Mouse (Mus musculus): ENCODE measurements around the gene Sox4. TPM values are rescaled to one million over a fixed set of nuclear protein-coding genes. Genes with fewer than 3 reads are reported as not detected.

The Sox4 gene
- polyA plus RNA-seq (2015; fragmentation: Nextera tagmentation; extraction: Ambion mirVana) = 1.9 and 2.0 TPM in 2 replicates

GRCm38 (mm10) chr13:28953581-28953991 lies at the start of gene Sox4:
TSS of gene Sox4 (minus strand) at chr13:28953713.
- under 1% methylated on average over 19 of the region's 19 CpGs for WGBS (ENCODE audit: insufficient replicate concordance)
- peaks cover 57% of the 10 kb centered on the region for H3K27me3 ChIP-seq

GRCm38 (mm10) chr13:28991899-28992664 lies 38.6 kb upstream of the Sox4 start:
- Histone ChIP-seq H3K27me3 (no peaks in the 10 kb centered on the region), H3K36me3 (replicated peaks) (no peaks in the 10 kb centered on the region), H3K4me2 (no peak overlapping the region), H3K9me3 (replicated peaks) (no peaks in the 10 kb centered on the region), H3K9ac (no peak overlapping the region), H3K27ac (replicated peaks) (no peak overlapping the region), H3K4me3 (replicated peaks) (no peak overlapping the region), H3K4me1 (replicated peaks) (no peaks in the 10 kb centered on the region)
- WGBS (ENCODE audit: insufficient replicate concordance) = 37% methylated on average over 7 of the region's 7 CpGs
- ATAC-seq (ENCODE audit: insufficient read depth) = no peak

More at GRCm38 (mm10) chr13:28953581-28953991, at the start of gene Sox4:
- Histone ChIP-seq H3K4me3 (replicated peaks) (peak within 1 kb of the TSS; percentile 58), H3K9me3 (replicated peaks) (no peaks in the 10 kb centered on the region), H3K27ac (replicated peaks) (peak within 1 kb of the TSS; percentile 69), H3K9ac (peak within 1 kb of the TSS; percentile 57), H3K36me3 (replicated peaks) (no peaks in the 10 kb centered on the region), H3K4me2 (peak within 1 kb of the TSS; percentile 79), H3K4me1 (replicated peaks) (peaks cover 37% of the 10 kb centered on the region)
- ATAC-seq (ENCODE audit: insufficient read depth) = peak; percentile 55

GRCm38 (mm10) chr13:28988751-28989703 lies 35.5 kb upstream of the Sox4 start:
- no peaks in the 10 kb centered on the region for H3K27me3 ChIP-seq
- no peaks in the 10 kb centered on the region for H3K4me1 ChIP-seq (replicated peaks)
- no peaks in the 10 kb centered on the region for H3K9me3 ChIP-seq (replicated peaks)
- H3K27ac ChIP-seq (replicated peaks) = no peak overlapping the region
- peak overlapping the region; percentile 30; the same call in 1 of the 2 replicates for H3K4me2 ChIP-seq
- no peak for ATAC-seq (ENCODE audit: insufficient read depth)
- no peaks in the 10 kb centered on the region for H3K36me3 ChIP-seq (replicated peaks)
- no peak overlapping the region for H3K9ac ChIP-seq
- H3K4me3 ChIP-seq (replicated peaks) = no peak overlapping the region
- WGBS (ENCODE audit: insufficient replicate concordance) = 35% methylated on average over 16 of the region's 16 CpGs

GRCm38 (mm10) chr13:28980681-28981080 lies 27.2 kb upstream of the Sox4 start:
- Histone ChIP-seq H3K4me3 (replicated peaks) (no peak overlapping the region), H3K4me2 (no peak overlapping the region), H3K9ac (no peak overlapping the region), H3K9me3 (replicated peaks) (no peaks in the 10 kb centered on the region), H3K4me1 (replicated peaks) (no peaks in the 10 kb centered on the region), H3K27ac (replicated peaks) (no peak overlapping the region), H3K36me3 (replicated peaks) (no peaks in the 10 kb centered on the region), H3K27me3 (no peaks in the 10 kb centered on the region)
- WGBS (ENCODE audit: insufficient replicate concordance) = 54% methylated on average over 4 of the region's 4 CpGs
- no peak for ATAC-seq (ENCODE audit: insufficient read depth)

- no peak overlapping the region for H3K4me2 ChIP-seq
- ATAC-seq (ENCODE audit: insufficient read depth) = no peak
Measured at GRCm38 (mm10) chr13:28975011-28975410, 21.5 kb upstream of the Sox4 start.

GRCm38 (mm10) chr13:28974597-28974996 lies 21.1 kb upstream of the Sox4 start:
- Histone ChIP-seq H3K4me3 (replicated peaks) (no peak overlapping the region), H3K27ac (replicated peaks) (no peak overlapping the region), H3K4me1 (replicated peaks) (no peaks in the 10 kb centered on the region), H3K9me3 (replicated peaks) (no peaks in the 10 kb centered on the region), H3K27me3 (no peaks in the 10 kb centered on the region), H3K36me3 (replicated peaks) (no peaks in the 10 kb centered on the region), H3K9ac (no peak overlapping the region), H3K4me2 (no peak overlapping the region)
- 57% methylated on average over 5 of the region's 5 CpGs for WGBS (ENCODE audit: insufficient replicate concordance)
- no peak for ATAC-seq (ENCODE audit: insufficient read depth)

More at GRCm38 (mm10) chr13:28975011-28975410, 21.5 kb upstream of the Sox4 start:
- Histone ChIP-seq H3K9me3 (replicated peaks) (no peaks in the 10 kb centered on the region), H3K4me1 (replicated peaks) (no peaks in the 10 kb centered on the region), H3K27me3 (no peaks in the 10 kb centered on the region), H3K36me3 (replicated peaks) (no peaks in the 10 kb centered on the region), H3K27ac (replicated peaks) (no peak overlapping the region), H3K9ac (no peak overlapping the region), H3K4me3 (replicated peaks) (no peak overlapping the region)
- WGBS (ENCODE audit: insufficient replicate concordance) = 71% methylated on average over 4 of the region's 4 CpGs

- Histone ChIP-seq H3K9ac (no peak overlapping the region), H3K9me3 (replicated peaks) (no peaks in the 10 kb centered on the region), H3K4me3 (replicated peaks) (no peak overlapping the region), H3K27ac (replicated peaks) (no peak overlapping the region), H3K4me2 (no peak overlapping the region), H3K4me1 (replicated peaks) (peaks cover 30% of the 10 kb centered on the region), H3K27me3 (peaks cover 14% of the 10 kb centered on the region), H3K36me3 (replicated peaks) (no peaks in the 10 kb centered on the region)
- ATAC-seq (ENCODE audit: insufficient read depth) = no peak
- 92% methylated on average over 8 of the region's 8 CpGs for WGBS (ENCODE audit: insufficient replicate concordance)
Measured at GRCm38 (mm10) chr13:28960916-28961315, 7.4 kb upstream of the Sox4 start.

- peak overlapping the region; percentile 47; the same call in 1 of the 2 replicates for H3K9ac ChIP-seq
- H3K4me1 ChIP-seq (replicated peaks) = peaks cover 30% of the 10 kb centered on the region
- 1% methylated on average over 31 of the region's 31 CpGs for WGBS (ENCODE audit: insufficient replicate concordance)
Measured at GRCm38 (mm10) chr13:28959458-28959978, 6.0 kb upstream of the Sox4 start.

GRCm38 (mm10) chr13:28959068-28959440 lies 5.5 kb upstream of the Sox4 start:
- Histone ChIP-seq H3K4me2 (peak overlapping the region; percentile 93), H3K27me3 (peaks cover 24% of the 10 kb centered on the region), H3K4me3 (replicated peaks) (peak overlapping the region; percentile 58), H3K36me3 (replicated peaks) (no peaks in the 10 kb centered on the region), H3K9me3 (replicated peaks) (no peaks in the 10 kb centered on the region), H3K4me1 (replicated peaks) (peaks cover 30% of the 10 kb centered on the region), H3K9ac (peak overlapping the region; percentile 47), H3K27ac (replicated peaks) (no peak overlapping the region)
- no peak for ATAC-seq (ENCODE audit: insufficient read depth)
- under 1% methylated on average over 17 of the region's 17 CpGs for WGBS (ENCODE audit: insufficient replicate concordance)

More at GRCm38 (mm10) chr13:28959458-28959978, 6.0 kb upstream of the Sox4 start:
- Histone ChIP-seq H3K4me2 (peak overlapping the region; percentile 93), H3K27ac (replicated peaks) (no peak overlapping the region), H3K9me3 (replicated peaks) (no peaks in the 10 kb centered on the region), H3K36me3 (replicated peaks) (no peaks in the 10 kb centered on the region), H3K27me3 (peaks cover 19% of the 10 kb centered on the region), H3K4me3 (replicated peaks) (peak overlapping the region; percentile 58)
- peak; percentile 56; the same call in 1 of the 2 replicates for ATAC-seq (ENCODE audit: insufficient read depth)

- H3K9ac ChIP-seq = peak overlapping the region; percentile 47
- peak overlapping the region; percentile 58 for H3K4me3 ChIP-seq (replicated peaks)
- H3K9me3 ChIP-seq (replicated peaks) = no peaks in the 10 kb centered on the region
- peaks cover 30% of the 10 kb centered on the region for H3K27me3 ChIP-seq
- peak; percentile 59 for ATAC-seq (ENCODE audit: insufficient read depth)
- WGBS (ENCODE audit: insufficient replicate concordance) = under 1% methylated on average over 54 of the region's 54 CpGs
- peaks cover 32% of the 10 kb centered on the region for H3K4me1 ChIP-seq (replicated peaks)
- H3K36me3 ChIP-seq (replicated peaks) = no peaks in the 10 kb centered on the region
- H3K27ac ChIP-seq (replicated peaks) = peak overlapping the region; percentile 68
- H3K4me2 ChIP-seq = peak overlapping the region; percentile 93
Measured at GRCm38 (mm10) chr13:28958211-28959067, 4.9 kb upstream of the Sox4 start.
